ENCODE assay signal across 17 mouse cellular contexts in the genomic region with DNA sequence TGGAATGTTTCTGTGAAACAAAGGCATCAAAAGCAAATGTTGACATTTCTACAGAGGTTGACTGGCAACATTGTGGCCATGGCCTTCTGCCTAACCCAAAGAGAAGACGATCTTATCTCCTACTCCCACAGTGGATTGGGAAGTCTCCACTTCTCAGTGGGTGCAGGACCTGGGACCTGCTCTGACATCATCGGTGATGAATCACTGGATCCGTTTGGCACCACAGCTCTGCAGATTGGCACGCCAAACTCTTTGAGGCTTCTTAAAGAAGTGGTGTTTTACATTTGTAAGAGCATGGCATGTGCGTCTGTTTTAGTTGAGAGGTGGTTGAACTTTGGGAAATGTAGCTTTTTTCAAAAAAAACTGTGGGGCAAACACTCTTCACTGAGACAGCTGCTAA.
"Had no signal": no experiment of that assay in that cellular context is flagged by ENCODE, and none has a peak within 500 bp of the region (broad histone marks: within the 10 kb centered on the region; RNA-seq: fewer than 3 reads in every experiment).

No protein-coding gene starts in this region.

- H3K9me3 ChIP-seq: limb, embryonic 10.5 days; limb, embryonic 13.5 days; liver, embryonic 13.5 days; stomach, embryonic 15.5 days had no signal

- DNase-seq: kidney, postnatal 25 days; layer of hippocampus, adult 9-11 months; liver, embryonic 13.5 days; lung, adult 2 months; lung, postnatal 14 days; lung, postnatal 4 days; midbrain, embryonic 14.5 days; retina, postnatal 1 day; right cerebral cortex, postnatal 25 days; spleen, adult 18-20 months; thymus, postnatal 25 days had no signal

- H3K4me1 ChIP-seq: limb, embryonic 10.5 days; limb, embryonic 13.5 days; liver, embryonic 13.5 days; stomach, embryonic 15.5 days had no signal

- H3K27me3 ChIP-seq: limb, embryonic 13.5 days; liver, embryonic 13.5 days; stomach, embryonic 15.5 days had no signal

- H3K4me3 ChIP-seq: layer of hippocampus, adult 2 months; limb, embryonic 10.5 days; limb, embryonic 13.5 days; liver, embryonic 13.5 days; stomach, embryonic 15.5 days had no signal

- H3K27ac ChIP-seq: kidney, postnatal 0 days; layer of hippocampus, adult 2 months; limb, embryonic 10.5 days; limb, embryonic 13.5 days; liver, embryonic 13.5 days; stomach, embryonic 15.5 days had no signal

- H3K36me3 ChIP-seq: limb, embryonic 10.5 days; limb, embryonic 13.5 days; liver, embryonic 13.5 days; stomach, embryonic 15.5 days had no signal

- H3K4me2 ChIP-seq: limb, embryonic 13.5 days; liver, embryonic 13.5 days; midbrain, embryonic 11.5 days; stomach, embryonic 15.5 days had no signal

- H3K9ac ChIP-seq: limb, embryonic 13.5 days; liver, embryonic 13.5 days; stomach, embryonic 15.5 days had no signal
